Mouse (Mus musculus) lung, postnatal 0 days (tissue): ENCODE results near the gene Acbd6. TPM values are rescaled to one million over a fixed set of nuclear protein-coding genes. Genes with fewer than 3 reads are reported as not detected.

Experiments used
- ATAC-seq: fragments of 200-750 bp; cut with Nextera tagmentation; 2 replicates; pipeline ENCODE4 v1.8.0; 2017; ENCODE audit warnings: moderate library complexity
- DNase-seq: peaks from one replicate; pipeline ENCODE4 v3.0.0-alpha.2; 2016; ENCODE audit warnings: low spot score
- H3K27ac ChIP-seq: fragments of 300-500 bp; sonication (generic); 2 replicates; pipeline ENCODE4 v1.5.1; 2014; ENCODE audit warnings: antibody characterized with exemption, mild to moderate bottlenecking, low read length, mixed read lengths
- H3K27me3 ChIP-seq: fragments of 300-500 bp; sonication (generic); replicated peaks from 2 replicates; pipeline ENCODE4 v1.6.1; 2014; ENCODE audit warnings: low read length, mixed read lengths; ENCODE audit not compliant: insufficient read depth
- H3K36me3 ChIP-seq: fragments of 300-500 bp; sonication (generic); 2 replicates; pipeline ENCODE4 v1.6.1; 2014; ENCODE audit warnings: low read length, mixed read lengths; ENCODE audit not compliant: insufficient read depth
- H3K4me1 ChIP-seq: fragments of 300-500 bp; sonication (generic); 2 replicates; pipeline ENCODE4 v1.6.1; 2014; ENCODE audit warnings: antibody characterized with exemption, low read depth, low read length, mixed read lengths; ENCODE audit not compliant: insufficient read depth
- H3K4me2 ChIP-seq: fragments of 300-500 bp; sonication (generic); replicated peaks from 2 replicates; pipeline ENCODE4 v1.6.1; 2014; ENCODE audit warnings: low read depth, mild to moderate bottlenecking, low read length, moderate library complexity, mixed read lengths
- H3K4me3 ChIP-seq: fragments of 300-500 bp; sonication (generic); 2 replicates; pipeline ENCODE4 v1.5.1; 2014; ENCODE audit warnings: low read depth, low read length
- H3K9ac ChIP-seq: fragments of 300-500 bp; sonication (generic); replicated peaks from 2 replicates; pipeline ENCODE4 v1.6.1; 2014; ENCODE audit warnings: low read depth, mild to moderate bottlenecking
- H3K9me3 ChIP-seq: fragments of 300-500 bp; sonication (generic); 2 replicates; pipeline ENCODE4 v1.6.1; 2016; ENCODE audit warnings: low read length, mixed read lengths
- CTCF ChIP-seq: IDR thresholded peaks from 2 replicates; pipeline ENCODE4 v1.5.1; 2016; ENCODE audit warnings: antibody characterized with exemption, mild to moderate bottlenecking
- EP300 ChIP-seq: IDR thresholded peaks from 2 replicates; pipeline ENCODE4 v1.6.1; 2016; ENCODE audit warnings: antibody characterized with exemption, mild to moderate bottlenecking, control low read depth
- WGBS: fragments of 180-500 bp; shearing (Covaris S2); extraction: QIAGEN DNeasy Blood & Tissue Kit; methylation state at CpG from one replicate; pipeline ENCODE4 v1.1.7; 2014; 5-methylcytosine and 5-hydroxymethylcytosine counted together
- polyA plus RNA-seq: library from polyadenylated mRNA; unstranded; fragments of >200 nt; fragmentation: Nextera tagmentation; extraction: Ambion mirVana; gene quantifications from 2 replicates; pipeline ENCODE4 v1.2.1, GENCODE M21; 2015

The Acbd6 gene
- polyA plus RNA-seq, 1 experiment from 2014 or later = 57.6 TPM

GRCm38 (mm10) chr1:155522493-155522892 is 35.4 kb upstream of the Acbd6 start:
- Histone ChIP-seq H3K27ac (no peak overlapping the region), H3K9me3 (no peaks in the 10 kb centered on the region), H3K9ac (no peak overlapping the region), H3K27me3 (no peaks in the 10 kb centered on the region), H3K4me2 (no peak overlapping the region), H3K4me1 (no peaks in the 10 kb centered on the region), H3K36me3 (no peaks in the 10 kb centered on the region), H3K4me3 (no peak overlapping the region)
- TF ChIP-seq EP300 (no peak), CTCF (no peak)
- DNase-seq (no peak), ATAC-seq (no peak)
- WGBS = 76% methylated on average over 4 of the region's 4 CpGs

GRCm38 (mm10) chr1:155526176-155526575 is 31.7 kb upstream of the Acbd6 start:
- H3K4me1 ChIP-seq = no peaks in the 10 kb centered on the region
- H3K9me3 ChIP-seq = no peaks in the 10 kb centered on the region
- no peak overlapping the region for H3K4me2 ChIP-seq
- no peak overlapping the region for H3K4me3 ChIP-seq
- WGBS = 59% methylated on average over 5 of the region's 5 CpGs
- H3K36me3 ChIP-seq = no peaks in the 10 kb centered on the region
- TF ChIP-seq CTCF = no peak
- no peak for TF ChIP-seq EP300
- DNase-seq (no peak), ATAC-seq (no peak)
- H3K27ac ChIP-seq = no peak overlapping the region
- H3K9ac ChIP-seq = no peak overlapping the region
- no peaks in the 10 kb centered on the region for H3K27me3 ChIP-seq

- Histone ChIP-seq H3K36me3 (no peaks in the 10 kb centered on the region), H3K9me3 (no peaks in the 10 kb centered on the region), H3K4me3 (no peak overlapping the region), H3K27ac (no peak overlapping the region), H3K4me2 (no peak overlapping the region), H3K4me1 (no peaks in the 10 kb centered on the region), H3K27me3 (no peaks in the 10 kb centered on the region), H3K9ac (no peak overlapping the region)
- TF ChIP-seq EP300 = no peak
- TF ChIP-seq CTCF = no peak
- 38% methylated on average over 12 of the region's 12 CpGs for WGBS
- ATAC-seq (peak; percentile 65), DNase-seq (peak; percentile 65)
Observed at GRCm38 (mm10) chr1:155527027-155527786, 30.7 kb upstream of the Acbd6 start.

GRCm38 (mm10) chr1:155527787-155528158 is 30.1 kb upstream of the Acbd6 start:
- no peak overlapping the region for H3K9ac ChIP-seq
- no peaks in the 10 kb centered on the region for H3K36me3 ChIP-seq
- H3K4me3 ChIP-seq = no peak overlapping the region
- 30% methylated on average over 8 of the region's 8 CpGs for WGBS
- ATAC-seq (peak; percentile 52), DNase-seq (peak; percentile 20)
- H3K27me3 ChIP-seq = no peaks in the 10 kb centered on the region
- H3K4me1 ChIP-seq = no peaks in the 10 kb centered on the region
- TF ChIP-seq EP300 (no peak), CTCF (no peak)
- H3K27ac ChIP-seq = no peak overlapping the region
- H3K4me2 ChIP-seq = no peak overlapping the region
- H3K9me3 ChIP-seq = no peaks in the 10 kb centered on the region

- ATAC-seq (peak; percentile 60), DNase-seq (peak; percentile 63)
- no peaks in the 10 kb centered on the region for H3K9me3 ChIP-seq
- H3K9ac ChIP-seq = no peak overlapping the region
- 40% methylated on average over 11 of the region's 11 CpGs for WGBS
- no peak overlapping the region for H3K4me2 ChIP-seq
- H3K27me3 ChIP-seq = no peaks in the 10 kb centered on the region
- no peaks in the 10 kb centered on the region for H3K4me1 ChIP-seq
- H3K4me3 ChIP-seq = no peak overlapping the region
- no peaks in the 10 kb centered on the region for H3K36me3 ChIP-seq
- H3K27ac ChIP-seq = peak overlapping the region; percentile 38; the same call in 1 of the 2 replicates
- TF ChIP-seq CTCF (no peak), EP300 (0 out of 2 replicates have a peak, but pooled peaks have one; percentile 14)
Observed at GRCm38 (mm10) chr1:155528405-155529119, 29.4 kb upstream of the Acbd6 start.

- Histone ChIP-seq H3K9me3 (no peaks in the 10 kb centered on the region), H3K9ac (no peak overlapping the region), H3K4me1 (no peaks in the 10 kb centered on the region), H3K4me2 (no peak overlapping the region), H3K36me3 (no peaks in the 10 kb centered on the region), H3K4me3 (no peak overlapping the region), H3K27ac (peak overlapping the region; percentile 38; the same call in 1 of the 2 replicates), H3K27me3 (no peaks in the 10 kb centered on the region)
- ATAC-seq = peak; percentile 16; the same call in 1 of the 2 replicates
- TF ChIP-seq CTCF (no peak), EP300 (no peak)
- WGBS = 70% methylated on average over 19 of the region's 19 CpGs
- DNase-seq = peak; percentile 32
Observed at GRCm38 (mm10) chr1:155529120-155529963, 28.6 kb upstream of the Acbd6 start.
